Mouse (Mus musculus) hindbrain, postnatal 0 days (tissue): Measurements from ENCODE around the gene Cdc42. TPM values are rescaled to one million over a fixed set of nuclear protein-coding genes. Genes with fewer than 3 reads are reported as not detected.

ENCODE experiments used
- ATAC-seq: fragments of 200-750 bp; cut with Nextera tagmentation; 2 replicates; pipeline ENCODE4 v1.8.0; 2017; ENCODE audit warnings: mild to moderate bottlenecking, moderate TSS enrichment, moderate library complexity
- DNase-seq: peaks from one replicate; pipeline ENCODE4 v3.0.0-alpha.2; 2015; ENCODE audit warnings: low spot score
- H3K27ac ChIP-seq: fragments of 300-500 bp; sonication (generic); 2 replicates; pipeline ENCODE4 v1.5.1; 2014; ENCODE audit warnings: mild to moderate bottlenecking
- H3K27me3 ChIP-seq: fragments of 300-500 bp; sonication (generic); 2 replicates; pipeline ENCODE4 v1.6.1; 2014; ENCODE audit warnings: low read length, mixed read lengths; ENCODE audit not compliant: insufficient read depth
- H3K36me3 ChIP-seq: fragments of 300-500 bp; sonication (generic); 2 replicates; pipeline ENCODE4 v1.6.1; 2014; ENCODE audit warnings: low read length, mixed read lengths; ENCODE audit not compliant: insufficient read depth
- H3K4me1 ChIP-seq: fragments of 300-500 bp; sonication (generic); 2 replicates; pipeline ENCODE4 v1.6.1; 2014; ENCODE audit warnings: antibody characterized with exemption, low read length, mixed read lengths; ENCODE audit not compliant: insufficient read depth
- H3K4me2 ChIP-seq: fragments of 300-500 bp; sonication (generic); 2 replicates; pipeline ENCODE4 v1.6.1; 2014; ENCODE audit warnings: low read depth, mild to moderate bottlenecking, low read length, moderate library complexity, mixed read lengths
- H3K4me3 ChIP-seq: fragments of 300-500 bp; sonication (generic); 2 replicates; pipeline ENCODE4 v1.5.1; 2014; ENCODE audit warnings: low read length
- H3K9ac ChIP-seq: fragments of 300-500 bp; sonication (generic); replicated peaks from 2 replicates; pipeline ENCODE4 v1.6.1; 2014; ENCODE audit warnings: mild to moderate bottlenecking, low read length, moderate library complexity, mixed read lengths
- H3K9me3 ChIP-seq: fragments of 300-500 bp; sonication (generic); 2 replicates; pipeline ENCODE4 v1.6.1; 2016; ENCODE audit warnings: low read length, mixed read lengths
- CTCF ChIP-seq: IDR thresholded peaks from 2 replicates; pipeline ENCODE4 v1.5.1; 2016; ENCODE audit warnings: antibody characterized with exemption, control low read depth, low read depth
- WGBS: fragments of 180-500 bp; shearing (Covaris S2); extraction: QIAGEN DNeasy Blood & Tissue Kit; methylation state at CpG from one replicate; pipeline ENCODE4 v1.1.7; 2014; 5-methylcytosine and 5-hydroxymethylcytosine counted together
- polyA plus RNA-seq: library from polyadenylated mRNA; unstranded; fragments of >200 nt; fragmentation: Nextera tagmentation; extraction: Ambion mirVana; gene quantifications from 2 replicates; pipeline ENCODE4 v1.2.1, GENCODE M21; 2015
- total RNA-seq: library from RNA; depleted of rRNA; stranded (reverse); fragments of >200 nt; gene quantifications from 2 replicates; pipeline ENCODE4 v1.2.3, GENCODE M21; 2014

Gene Cdc42
- total and polyA plus RNA-seq, 2 experiments from 2014 or later, result 394 to 1,049 TPM

DNA sequence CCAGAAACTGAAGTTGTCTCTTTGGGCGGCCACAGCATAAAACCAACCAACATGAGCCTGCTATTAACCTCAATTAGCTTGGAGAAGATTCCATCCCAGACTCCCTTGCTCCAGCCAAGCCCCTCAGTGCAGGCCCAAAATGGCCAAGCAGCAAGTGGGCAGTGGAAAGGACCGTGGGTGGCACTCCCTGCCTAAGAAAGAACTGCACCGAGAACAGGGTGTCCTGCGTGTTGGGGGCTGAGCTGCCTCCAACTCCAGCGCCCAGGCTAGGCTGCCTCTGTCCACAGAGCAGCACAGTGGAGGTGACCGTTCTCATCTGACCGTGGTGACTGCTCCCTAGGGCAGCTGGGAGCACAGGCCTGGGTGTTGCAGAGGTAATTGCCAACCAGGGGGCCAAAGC, 63.5 kb downstream of the Cdc42 start:
- Histone ChIP-seq H3K9me3 (no peaks in the 10 kb centered on the region), H3K27ac (no peak overlapping the region), H3K9ac (no peak overlapping the region), H3K36me3 (no peaks in the 10 kb centered on the region), H3K4me1 (no peaks in the 10 kb centered on the region), H3K4me2 (no peak overlapping the region), H3K27me3 (no peaks in the 10 kb centered on the region), H3K4me3 (no peak overlapping the region)
- DNase-seq, result no peak
- no peak for TF ChIP-seq CTCF
- ATAC-seq, result no peak
- 74% methylated on average over 7 of the region's 7 CpGs for WGBS

DNA sequence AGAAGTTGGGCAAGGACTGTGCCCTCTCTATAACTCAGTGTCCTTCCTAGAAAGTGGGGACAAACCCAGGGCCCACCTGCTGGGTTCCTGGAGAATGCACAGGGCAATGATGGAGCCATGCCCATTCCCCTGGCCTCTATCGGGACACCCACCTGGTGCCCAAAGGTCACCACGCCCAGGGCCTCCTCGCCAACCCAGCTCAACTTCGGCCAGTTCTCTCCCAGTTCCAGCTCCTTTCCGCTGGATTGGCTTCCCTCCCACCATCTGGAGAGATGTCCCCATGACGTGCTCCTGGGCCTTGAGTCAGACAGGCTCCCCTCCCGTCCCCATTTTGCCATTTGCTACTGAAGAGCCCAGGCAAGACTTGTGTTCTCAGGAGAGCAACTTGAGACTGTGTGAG, 64.9 kb downstream of the Cdc42 start:
- H3K27me3 ChIP-seq, result no peaks in the 10 kb centered on the region
- no peak overlapping the region for H3K4me3 ChIP-seq
- TF ChIP-seq CTCF, result no peak
- no peak overlapping the region for H3K9ac ChIP-seq
- H3K36me3 ChIP-seq, result no peaks in the 10 kb centered on the region
- H3K4me2 ChIP-seq, result no peak overlapping the region
- DNase-seq, result no peak
- no peak overlapping the region for H3K27ac ChIP-seq
- 70% methylated on average over 7 of the region's 7 CpGs for WGBS
- no peak for ATAC-seq
- H3K4me1 ChIP-seq, result no peaks in the 10 kb centered on the region
- H3K9me3 ChIP-seq, result no peaks in the 10 kb centered on the region

DNA sequence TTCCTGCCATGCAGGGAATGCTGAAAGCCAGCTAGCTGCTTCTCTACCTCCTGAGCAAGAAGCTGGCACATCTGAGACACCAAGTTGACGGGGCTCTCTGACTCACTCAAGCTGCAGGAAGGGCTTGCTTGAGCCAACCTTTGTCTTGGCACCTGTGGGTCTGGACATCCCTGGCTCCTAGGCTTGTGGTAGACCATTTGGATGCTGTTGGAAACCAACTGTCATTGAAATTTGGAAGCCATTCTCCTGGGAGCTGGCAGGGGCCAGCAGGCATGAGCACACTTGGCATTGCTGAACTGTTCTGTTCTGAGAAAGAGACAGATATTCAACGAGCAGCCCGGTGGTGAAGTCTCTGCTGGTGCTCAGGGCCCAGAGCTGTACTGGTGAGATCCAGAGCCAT, 67.3 kb downstream of the Cdc42 start:
- no peak for TF ChIP-seq CTCF
- H3K4me3 ChIP-seq, result no peak overlapping the region
- no peak overlapping the region for H3K9ac ChIP-seq
- no peaks in the 10 kb centered on the region for H3K36me3 ChIP-seq
- H3K4me1 ChIP-seq, result no peaks in the 10 kb centered on the region
- no peak for ATAC-seq
- no peak for DNase-seq
- no peak overlapping the region for H3K27ac ChIP-seq
- WGBS, result 59% methylated on average over 3 of the region's 3 CpGs
- H3K9me3 ChIP-seq, result no peaks in the 10 kb centered on the region
- no peaks in the 10 kb centered on the region for H3K27me3 ChIP-seq
- no peak overlapping the region for H3K4me2 ChIP-seq

DNA sequence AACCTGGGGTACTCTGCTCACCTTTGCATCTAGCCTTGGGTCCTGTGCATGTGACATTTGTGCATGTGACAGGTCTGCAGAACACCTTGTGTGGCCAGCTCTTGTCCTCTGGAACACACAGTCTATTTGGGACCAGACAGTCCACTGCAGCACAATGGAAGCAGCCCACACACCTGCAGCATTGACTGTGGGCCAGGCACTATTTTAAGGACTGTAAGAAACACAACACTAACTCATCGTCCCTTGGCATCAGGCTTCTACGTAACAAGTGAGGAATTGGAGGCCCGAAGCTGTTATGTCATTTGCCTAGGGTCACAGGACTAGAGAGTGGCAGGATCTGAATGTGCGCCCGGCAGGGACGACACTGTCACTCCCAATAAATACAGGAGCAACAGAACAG, 67.8 kb downstream of the Cdc42 start:
- Histone ChIP-seq H3K36me3 (no peaks in the 10 kb centered on the region), H3K27ac (no peak overlapping the region), H3K4me2 (no peak overlapping the region), H3K4me3 (no peak overlapping the region), H3K9ac (no peak overlapping the region), H3K4me1 (no peaks in the 10 kb centered on the region), H3K9me3 (no peaks in the 10 kb centered on the region), H3K27me3 (no peaks in the 10 kb centered on the region)
- DNase-seq (no peak), ATAC-seq (no peak)
- no peak for TF ChIP-seq CTCF
- WGBS, result 87% methylated on average over 6 of the region's 6 CpGs

DNA sequence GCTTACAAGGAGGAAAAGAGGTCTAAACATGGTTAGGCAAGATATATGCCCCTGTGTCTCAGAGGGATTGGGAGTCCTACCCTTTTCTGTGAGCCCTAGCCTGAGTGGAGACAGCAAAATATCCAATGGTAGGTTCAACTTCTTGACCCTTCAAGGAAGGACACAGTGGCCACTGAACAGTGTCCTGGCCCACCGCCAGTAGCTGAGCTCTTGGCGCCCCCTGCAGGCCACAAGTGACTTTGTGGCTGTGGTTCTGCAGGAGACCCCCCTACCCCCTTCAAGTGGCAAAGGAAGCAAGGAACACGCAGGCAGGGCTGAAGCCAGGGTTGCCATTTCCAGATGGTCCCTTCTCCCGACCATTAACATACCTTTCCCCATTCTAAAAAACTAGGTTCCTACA, 69.7 kb downstream of the Cdc42 start:
- H3K4me2 ChIP-seq, result no peak overlapping the region
- no peaks in the 10 kb centered on the region for H3K9me3 ChIP-seq
- no peak overlapping the region for H3K9ac ChIP-seq
- H3K4me3 ChIP-seq, result no peak overlapping the region
- peak; percentile 94 for TF ChIP-seq CTCF
- H3K27ac ChIP-seq, result no peak overlapping the region
- 11% methylated on average over 4 of the region's 4 CpGs for WGBS
- H3K27me3 ChIP-seq, result 0 out of 2 replicates have a peak, but pooled peaks cover 7% of the 10 kb centered on the region
- ATAC-seq (peak; percentile 60; the same call in 1 of the 2 replicates), DNase-seq (peak; percentile 81)
- H3K4me1 ChIP-seq, result no peaks in the 10 kb centered on the region
- no peaks in the 10 kb centered on the region for H3K36me3 ChIP-seq

DNA sequence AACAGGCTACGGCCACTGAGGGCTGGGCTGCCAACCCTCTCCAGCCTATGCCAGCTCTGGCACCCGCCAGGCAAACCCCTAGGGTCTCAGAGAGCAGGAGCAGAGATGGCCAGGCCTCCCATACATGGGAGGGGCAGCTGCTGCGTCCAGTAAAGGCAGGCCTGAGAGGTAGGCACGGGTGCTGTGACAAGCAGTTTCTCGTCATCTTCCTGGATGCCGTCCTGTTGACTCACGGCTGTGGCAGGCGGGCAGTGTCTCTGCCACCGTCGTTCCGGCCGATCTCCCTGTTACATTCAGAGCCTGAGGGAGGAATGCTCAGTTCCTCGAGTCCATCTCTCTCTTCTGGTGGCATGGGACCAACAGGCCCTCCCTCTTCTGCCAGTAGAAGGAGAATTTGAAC, 70.3 kb downstream of the Cdc42 start:
- no peak for ATAC-seq
- no peak overlapping the region for H3K4me3 ChIP-seq
- H3K4me2 ChIP-seq, result no peak overlapping the region
- WGBS, result 60% methylated on average over 13 of the region's 13 CpGs
- H3K36me3 ChIP-seq, result no peaks in the 10 kb centered on the region
- H3K4me1 ChIP-seq, result no peaks in the 10 kb centered on the region
- no peak for DNase-seq
- no peak overlapping the region for H3K9ac ChIP-seq
- H3K27me3 ChIP-seq, result 0 out of 2 replicates have a peak, but pooled peaks cover 7% of the 10 kb centered on the region
- H3K9me3 ChIP-seq, result no peaks in the 10 kb centered on the region
- H3K27ac ChIP-seq, result no peak overlapping the region
- TF ChIP-seq CTCF, result no peak

DNA sequence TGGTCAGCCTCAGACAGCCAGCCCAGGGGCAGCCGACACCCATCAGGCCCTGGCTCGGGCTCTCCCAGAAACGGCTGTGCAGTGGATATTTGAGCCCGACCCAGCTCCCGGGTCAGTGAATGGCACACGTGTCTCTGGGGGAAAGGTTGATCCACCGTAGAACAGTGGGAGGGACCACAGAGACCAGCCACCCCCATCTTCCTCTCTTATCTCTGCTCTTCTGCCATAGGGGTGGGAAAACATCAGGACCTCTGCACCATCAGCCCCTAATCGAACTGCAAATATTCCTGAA, 70.9 kb downstream of the Cdc42 start:
- Histone ChIP-seq H3K36me3 (no peaks in the 10 kb centered on the region), H3K4me1 (no peaks in the 10 kb centered on the region), H3K4me2 (no peak overlapping the region), H3K27ac (no peak overlapping the region), H3K27me3 (0 out of 2 replicates have a peak, but pooled peaks cover 7% of the 10 kb centered on the region), H3K9me3 (no peaks in the 10 kb centered on the region), H3K9ac (no peak overlapping the region), H3K4me3 (no peak overlapping the region)
- ATAC-seq (no peak), DNase-seq (no peak)
- 60% methylated on average over 8 of the region's 8 CpGs for WGBS
- no peak for TF ChIP-seq CTCF
